Mouse (Mus musculus) stomach, embryonic 14.5 days (tissue): ENCODE results near the gene Sema5b. TPM values are rescaled to one million over a fixed set of nuclear protein-coding genes. Genes with fewer than 3 reads are reported as not detected.

Experiments
- ATAC-seq: fragments of 200-750 bp; cut with Nextera tagmentation; 2 replicates; pipeline ENCODE4 v1.8.0; 2017; ENCODE audit warnings: low read depth, moderate TSS enrichment; ENCODE audit not compliant: insufficient number of reproducible peaks, insufficient read depth, low FRiP score
- H3K27ac ChIP-seq: fragments of 300-500 bp; sonication (generic); 2 replicates; pipeline ENCODE4 v1.5.1; 2014; ENCODE audit warnings: mild to moderate bottlenecking, low read length, moderate library complexity, mixed read lengths
- H3K27me3 ChIP-seq: fragments of 300-500 bp; sonication (generic); 2 replicates; pipeline ENCODE4 v1.6.1; 2014; ENCODE audit warnings: low read length, control low read depth, mixed read lengths; ENCODE audit not compliant: control insufficient read depth, insufficient read depth
- H3K36me3 ChIP-seq: fragments of 300-500 bp; sonication (generic); 2 replicates; pipeline ENCODE4 v1.6.1; 2014; ENCODE audit warnings: mild to moderate bottlenecking, control low read depth, low read length, moderate library complexity, mixed read lengths; ENCODE audit not compliant: control insufficient read depth, insufficient read depth
- H3K4me1 ChIP-seq: fragments of 300-500 bp; sonication (generic); 2 replicates; pipeline ENCODE4 v1.6.1; 2014; ENCODE audit warnings: low read length, control low read depth, mixed read lengths; ENCODE audit not compliant: control insufficient read depth, insufficient read depth
- H3K4me2 ChIP-seq: fragments of 300-500 bp; sonication (generic); replicated peaks from 2 replicates; pipeline ENCODE4 v1.6.1; 2014; ENCODE audit warnings: low read depth, low read length, control low read depth
- H3K4me3 ChIP-seq: fragments of 300-500 bp; sonication (generic); 2 replicates; pipeline ENCODE4 v1.5.1; 2014; ENCODE audit warnings: low read depth, low read length, control low read depth
- H3K9ac ChIP-seq: fragments of 300-500 bp; sonication (generic); replicated peaks from 2 replicates; pipeline ENCODE4 v1.6.1; 2014; ENCODE audit warnings: low read depth, mild to moderate bottlenecking, control low read depth, low read length, moderate library complexity, mixed read lengths
- H3K9me3 ChIP-seq: fragments of 300-500 bp; sonication (generic); 2 replicates; pipeline ENCODE4 v1.6.1; 2016; ENCODE audit warnings: low read depth, low read length, control low read depth; ENCODE audit not compliant: control insufficient read depth
- WGBS: fragments of 180-500 bp; shearing (Covaris S2); extraction: QIAGEN DNeasy Blood & Tissue Kit; methylation state at CpG from one replicate; pipeline ENCODE4 v1.1.7; 2014; 5-methylcytosine and 5-hydroxymethylcytosine counted together
- polyA plus RNA-seq: library from polyadenylated mRNA; unstranded; fragments of >200 nt; fragmentation: Nextera tagmentation; extraction: Ambion mirVana; gene quantifications from 2 replicates; pipeline ENCODE4 v1.2.1, GENCODE M21; 2014

Gene Sema5b
- polyA plus RNA-seq, 1 experiment from 2014 or later, result 5.2 TPM

DNA sequence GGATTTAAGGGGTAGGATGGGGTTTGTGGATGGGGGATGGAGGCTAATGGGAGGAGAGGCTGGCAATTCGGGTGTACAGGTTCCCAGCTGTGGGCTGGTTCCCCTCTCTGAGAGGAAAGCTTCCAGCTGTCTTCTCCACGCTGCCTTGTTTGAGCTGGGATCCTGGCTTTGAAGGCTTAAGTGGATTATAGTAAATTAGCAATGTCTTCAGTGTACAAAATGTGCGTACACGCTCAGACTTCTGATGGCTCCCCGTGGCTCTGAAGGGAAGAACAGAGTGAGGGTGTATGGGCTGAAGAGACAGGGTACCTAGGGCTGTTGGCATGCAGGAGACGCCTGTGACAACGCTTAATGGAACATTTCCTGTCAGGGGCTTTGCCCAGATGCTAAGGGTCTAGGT is 83.0 kb downstream of the Sema5b start:
- Histone ChIP-seq H3K27me3 (no peaks in the 10 kb centered on the region), H3K4me1 (no peaks in the 10 kb centered on the region), H3K36me3 (no peaks in the 10 kb centered on the region), H3K9me3 (no peaks in the 10 kb centered on the region), H3K4me2 (no peak overlapping the region), H3K4me3 (no peak overlapping the region), H3K27ac (no peak overlapping the region), H3K9ac (no peak overlapping the region)
- WGBS, result 43% methylated on average over 7 of the region's 7 CpGs
- ATAC-seq, result no peak

DNA sequence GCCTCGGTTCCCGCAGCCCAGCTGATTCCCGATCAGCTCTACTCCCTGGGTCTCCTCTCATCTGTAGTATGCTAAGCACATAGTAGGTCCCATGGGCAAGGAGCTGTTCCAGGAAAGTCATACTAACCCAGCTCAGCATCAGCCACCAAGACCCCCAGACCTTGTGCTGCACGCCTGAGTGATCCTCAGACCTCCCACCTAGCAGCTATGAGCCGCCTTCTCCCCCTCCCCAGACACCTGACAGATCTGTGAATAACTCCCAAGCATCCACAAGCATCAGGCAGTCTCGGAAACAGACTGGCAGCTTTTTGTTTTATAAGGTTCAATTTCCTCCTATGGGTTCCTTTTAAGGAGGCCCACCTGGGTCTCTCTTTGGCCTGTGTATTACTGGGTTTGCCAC is 83.9 kb downstream of the Sema5b start:
- Histone ChIP-seq H3K9me3 (no peaks in the 10 kb centered on the region), H3K27me3 (no peaks in the 10 kb centered on the region), H3K4me1 (no peaks in the 10 kb centered on the region), H3K4me3 (no peak overlapping the region), H3K9ac (no peak overlapping the region), H3K4me2 (no peak overlapping the region), H3K27ac (no peak overlapping the region), H3K36me3 (no peaks in the 10 kb centered on the region)
- ATAC-seq, result no peak
- 77% methylated on average over 6 of the region's 6 CpGs for WGBS

DNA sequence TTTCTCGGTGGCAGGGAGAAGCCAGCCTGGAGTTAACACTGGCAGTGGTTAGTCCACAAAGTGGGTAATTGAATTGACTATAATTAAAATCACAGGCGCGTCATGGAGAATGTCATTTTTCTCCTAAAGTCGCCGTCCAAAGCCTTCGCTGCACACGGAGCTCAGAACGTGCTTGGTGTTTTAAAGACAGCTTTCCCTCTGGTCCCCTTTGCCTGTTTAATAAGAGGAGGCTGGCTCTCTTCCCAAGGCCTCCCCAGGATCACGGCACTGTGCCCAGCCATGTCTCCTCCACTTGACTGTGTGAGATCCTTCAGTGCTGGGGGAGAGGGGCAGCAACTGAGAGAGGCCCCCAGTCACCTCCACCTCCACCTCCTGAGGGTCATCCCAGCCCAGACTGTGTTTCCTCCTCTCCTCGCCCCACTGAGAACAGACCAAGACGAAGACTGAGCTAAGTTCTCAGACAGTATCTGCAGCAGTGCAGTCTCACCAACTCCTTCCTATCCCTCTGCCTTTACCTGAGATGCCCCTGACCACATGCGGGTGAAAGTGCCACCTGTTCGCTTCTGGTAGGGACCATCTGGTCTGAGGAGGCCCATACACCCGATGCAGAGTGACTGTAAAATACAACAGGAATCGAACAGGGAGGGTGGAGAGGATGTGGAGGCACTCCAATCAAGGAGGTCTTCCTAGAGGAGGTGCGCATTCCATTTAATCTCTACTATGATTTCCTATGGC is 84.5 kb downstream of the Sema5b start:
- ATAC-seq, result no peak
- Histone ChIP-seq H3K4me1 (no peaks in the 10 kb centered on the region), H3K9me3 (no peaks in the 10 kb centered on the region), H3K27me3 (no peaks in the 10 kb centered on the region), H3K36me3 (no peaks in the 10 kb centered on the region), H3K4me2 (no peak overlapping the region), H3K27ac (no peak overlapping the region), H3K4me3 (no peak overlapping the region), H3K9ac (no peak overlapping the region)
- WGBS, result 71% methylated on average over 16 of the region's 16 CpGs

DNA sequence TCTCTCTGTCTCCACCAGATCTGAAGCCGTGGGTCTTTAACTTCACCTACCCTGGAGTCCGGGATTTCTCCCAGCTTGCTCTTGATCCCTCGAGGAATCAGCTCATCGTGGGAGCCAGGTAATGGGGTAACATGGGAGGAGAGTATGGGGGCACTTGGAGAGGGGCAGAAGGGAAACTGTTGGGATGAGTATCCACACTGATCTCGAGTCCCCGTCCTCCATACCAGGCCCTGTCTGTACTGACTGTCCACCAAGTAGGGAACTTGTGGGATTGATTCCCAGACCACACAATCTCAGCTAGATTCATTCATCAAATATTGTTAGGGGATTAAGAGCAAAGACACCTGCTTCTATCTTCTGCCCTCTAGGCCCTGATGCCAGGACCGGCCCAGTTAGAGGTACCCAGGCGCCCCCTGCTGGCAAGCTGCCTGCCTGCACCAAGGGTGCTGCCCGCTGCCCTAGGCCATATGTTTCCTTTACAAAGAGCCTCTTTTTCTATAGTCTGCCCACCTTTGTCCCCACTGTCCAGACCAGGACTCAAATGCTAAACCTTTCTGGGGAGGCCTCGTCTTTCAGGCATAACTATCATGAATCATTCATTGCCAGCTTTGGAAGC is 87.2 kb downstream of the Sema5b start:
- Histone ChIP-seq H3K9ac (no peak overlapping the region), H3K36me3 (no peaks in the 10 kb centered on the region), H3K4me1 (no peaks in the 10 kb centered on the region), H3K9me3 (no peaks in the 10 kb centered on the region), H3K4me2 (no peak overlapping the region), H3K27me3 (no peaks in the 10 kb centered on the region), H3K4me3 (no peak overlapping the region), H3K27ac (no peak overlapping the region)
- WGBS, result 44% methylated on average over 10 of the region's 10 CpGs
- no peak for ATAC-seq

DNA sequence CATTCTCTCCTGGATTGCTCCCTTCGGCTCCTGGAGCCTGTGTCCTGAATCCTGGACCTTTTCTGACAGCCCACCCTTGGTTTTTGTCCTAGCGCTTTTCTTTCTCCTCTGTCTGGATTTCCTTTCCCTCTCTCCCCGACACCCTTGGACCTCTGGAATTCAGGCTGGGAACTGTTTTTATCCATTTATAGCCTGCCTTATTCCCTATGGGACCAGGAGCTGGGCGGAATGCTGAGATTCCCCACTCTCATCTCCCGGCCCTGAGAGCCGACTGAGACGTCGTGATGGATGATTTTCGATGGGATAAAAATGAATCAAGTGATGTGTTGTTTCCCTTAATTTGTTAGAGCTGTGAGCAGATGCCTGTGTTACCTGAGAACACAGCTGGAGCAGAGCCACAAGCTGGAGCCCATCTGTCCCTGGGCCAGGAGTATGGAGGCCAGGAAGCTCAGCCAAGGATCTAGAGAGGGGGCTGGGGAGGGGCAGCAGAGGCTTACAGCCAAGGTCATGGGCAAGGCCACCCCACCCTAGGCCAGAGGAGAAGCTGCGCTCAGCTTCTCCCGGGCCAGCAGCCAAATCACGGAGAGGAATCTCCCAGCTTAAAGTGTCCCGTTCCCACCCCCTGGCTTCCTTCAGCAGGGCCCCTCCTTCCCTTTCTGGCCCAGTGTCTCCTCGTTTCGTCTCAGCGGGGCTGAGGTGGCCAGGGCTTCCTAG is 89.7 kb downstream of the Sema5b start:
- 37% methylated on average over 16 of the region's 16 CpGs for WGBS
- Histone ChIP-seq H3K4me2 (no peak overlapping the region), H3K4me3 (no peak overlapping the region), H3K27me3 (no peaks in the 10 kb centered on the region), H3K9ac (no peak overlapping the region), H3K27ac (0 out of 2 replicates have a peak overlapping the region, but pooled peaks have one; percentile 58), H3K9me3 (no peaks in the 10 kb centered on the region), H3K4me1 (no peaks in the 10 kb centered on the region), H3K36me3 (no peaks in the 10 kb centered on the region)
- ATAC-seq, result peak; percentile 71; the same call in 1 of the 2 replicates

DNA sequence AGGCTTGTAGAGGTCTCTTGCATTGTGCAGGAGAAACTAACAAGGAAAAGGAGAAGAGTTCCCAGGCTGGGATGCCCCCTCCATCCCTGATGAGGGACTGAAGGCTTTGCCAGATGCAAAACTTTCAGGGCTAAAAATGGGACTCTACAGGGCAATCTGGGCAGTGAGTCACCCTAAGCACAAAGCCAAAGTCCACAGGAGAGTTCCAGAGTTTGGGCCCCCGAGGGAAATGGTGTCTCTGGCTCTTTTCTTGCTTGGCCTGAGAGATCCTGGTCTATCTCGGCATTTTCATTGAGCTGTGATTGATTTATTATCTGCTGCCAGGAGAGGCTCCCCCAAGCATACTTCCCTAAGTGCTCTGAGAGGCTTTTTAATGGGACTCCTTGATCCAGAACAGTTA is 92.1 kb downstream of the Sema5b start:
- Histone ChIP-seq H3K27me3 (no peaks in the 10 kb centered on the region), H3K27ac (no peak overlapping the region), H3K4me2 (no peak overlapping the region), H3K4me1 (no peaks in the 10 kb centered on the region), H3K36me3 (no peaks in the 10 kb centered on the region), H3K9me3 (no peaks in the 10 kb centered on the region), H3K4me3 (no peak overlapping the region), H3K9ac (no peak overlapping the region)
- ATAC-seq, result no peak
- 35% methylated on average over 2 of the region's 2 CpGs for WGBS

DNA sequence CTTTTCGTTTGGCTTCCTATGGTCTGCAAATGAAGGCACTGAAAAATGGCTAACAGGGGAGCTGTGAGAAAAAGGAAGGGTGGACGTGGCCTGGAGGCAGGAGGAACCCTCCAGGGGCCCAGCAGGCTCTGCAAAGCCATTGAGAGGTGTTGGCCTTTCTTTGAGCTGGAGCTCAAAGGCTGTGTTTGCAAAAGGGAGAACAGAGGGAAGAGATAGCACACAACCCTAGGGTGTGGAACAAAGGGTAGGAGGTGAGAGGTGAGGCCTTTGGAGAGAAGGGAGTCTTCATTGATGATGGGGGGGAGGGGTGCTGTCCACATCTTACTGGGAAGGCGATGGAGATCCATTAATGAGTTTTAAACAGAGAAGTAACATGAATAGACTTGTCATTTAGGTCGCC is 94.0 kb downstream of the Sema5b start:
- no peak for ATAC-seq
- no peaks in the 10 kb centered on the region for H3K9me3 ChIP-seq
- no peaks in the 10 kb centered on the region for H3K4me1 ChIP-seq
- WGBS, result 51% methylated on average over 4 of the region's 4 CpGs
- H3K27me3 ChIP-seq, result no peaks in the 10 kb centered on the region
- H3K4me3 ChIP-seq, result no peak overlapping the region
- H3K9ac ChIP-seq, result no peak overlapping the region
- H3K4me2 ChIP-seq, result no peak overlapping the region
- H3K36me3 ChIP-seq, result no peaks in the 10 kb centered on the region
- no peak overlapping the region for H3K27ac ChIP-seq

DNA sequence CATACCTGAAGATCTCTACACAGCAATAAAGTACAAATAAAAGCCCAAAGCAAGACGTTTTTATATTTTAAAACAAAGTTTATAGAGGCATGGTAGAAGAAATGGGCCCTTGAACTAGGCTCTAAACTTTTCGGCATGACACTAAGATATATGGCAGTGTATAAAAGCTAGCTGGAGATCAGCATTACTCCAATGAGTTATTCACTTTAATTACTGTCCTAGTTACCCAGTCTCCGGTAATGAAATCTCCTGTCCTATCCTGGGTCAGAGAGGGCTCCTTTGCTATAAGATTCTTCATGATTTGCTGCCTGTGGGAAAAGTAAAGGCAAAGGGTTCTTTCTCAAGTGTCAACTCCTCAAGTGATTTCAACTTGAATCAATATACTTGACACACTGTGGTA is 98.6 kb downstream of the Sema5b start:
- Histone ChIP-seq H3K36me3 (no peaks in the 10 kb centered on the region), H3K4me1 (no peaks in the 10 kb centered on the region), H3K27ac (no peak overlapping the region), H3K9me3 (no peaks in the 10 kb centered on the region), H3K4me3 (no peak overlapping the region), H3K27me3 (no peaks in the 10 kb centered on the region), H3K9ac (no peak overlapping the region), H3K4me2 (no peak overlapping the region)
- no peak for ATAC-seq
- 70% methylated on average over 3 of the region's 3 CpGs for WGBS
